Mouse (Mus musculus) kidney, adult 8-10 months (tissue): ENCODE results near the gene 4933405O20Rik.

Source experiments
- DNase-seq, 2 experiments: peaks; one replicate each; pipeline ENCODE4 v3.0.0; 2022

Gene 4933405O20Rik

GRCm38 (mm10) chr7:50598890-50599289, at the start of gene 4933405O20Rik:
Gene 4933405O20Rik, plus strand, starts transcription at chr7:50599190.
- DNase-seq: no peak

GRCm38 (mm10) chr7:50549572-50549971, 49.4 kb upstream of the 4933405O20Rik start:
- DNase-seq: no peak

DNA sequence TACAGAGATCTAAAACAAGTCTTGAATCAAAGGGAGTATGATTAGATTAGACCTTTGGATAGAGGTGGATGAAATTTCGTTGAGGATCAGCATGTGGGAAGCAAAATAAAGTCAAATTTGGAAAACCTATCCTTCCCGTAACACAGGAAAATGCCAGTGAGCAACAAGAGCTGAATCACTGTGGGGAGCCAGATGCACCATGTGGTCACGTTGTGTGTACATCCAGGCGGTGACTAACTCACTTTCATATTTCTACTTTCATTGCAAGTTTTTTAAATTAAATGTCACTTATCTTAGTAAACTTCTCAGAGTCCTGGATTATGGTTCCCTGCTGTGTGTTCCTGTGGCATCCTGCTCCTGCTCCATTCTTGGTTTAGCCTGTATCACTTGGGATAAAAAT, 47.6 kb upstream of the 4933405O20Rik start:
- no peak for DNase-seq

- DNase-seq: no peak
Observed at GRCm38 (mm10) chr7:50562708-50563107, 36.3 kb upstream of the 4933405O20Rik start.

- DNase-seq: no peak
Observed at GRCm38 (mm10) chr7:50573841-50574240, 25.1 kb upstream of the 4933405O20Rik start.

- no peak for DNase-seq
Observed at GRCm38 (mm10) chr7:50588642-50589424, 10.2 kb upstream of the 4933405O20Rik start.

DNA sequence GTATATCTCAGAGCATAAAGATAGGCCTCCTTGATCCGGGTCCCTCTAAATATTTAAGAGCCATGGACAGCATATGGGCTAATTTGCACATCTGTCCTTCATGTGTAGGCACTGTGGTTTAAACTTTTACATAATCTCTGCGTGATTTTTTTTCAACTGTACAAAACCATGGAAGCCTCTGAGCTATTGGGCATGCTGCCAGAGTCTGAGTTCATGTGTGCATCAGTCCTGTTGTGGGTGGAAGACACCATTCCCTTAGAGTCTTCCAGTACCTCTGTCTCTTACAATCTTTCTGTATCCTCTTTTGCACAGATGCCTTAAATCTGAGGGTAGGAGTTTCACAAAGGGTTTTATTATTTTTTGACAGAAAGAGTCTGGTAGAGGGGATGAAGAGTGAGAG, 15.1 kb downstream of the 4933405O20Rik start:
- DNase-seq: no peak

- DNase-seq: no peak
Observed at GRCm38 (mm10) chr7:50629186-50629585, 30.2 kb downstream of the 4933405O20Rik start.

DNA sequence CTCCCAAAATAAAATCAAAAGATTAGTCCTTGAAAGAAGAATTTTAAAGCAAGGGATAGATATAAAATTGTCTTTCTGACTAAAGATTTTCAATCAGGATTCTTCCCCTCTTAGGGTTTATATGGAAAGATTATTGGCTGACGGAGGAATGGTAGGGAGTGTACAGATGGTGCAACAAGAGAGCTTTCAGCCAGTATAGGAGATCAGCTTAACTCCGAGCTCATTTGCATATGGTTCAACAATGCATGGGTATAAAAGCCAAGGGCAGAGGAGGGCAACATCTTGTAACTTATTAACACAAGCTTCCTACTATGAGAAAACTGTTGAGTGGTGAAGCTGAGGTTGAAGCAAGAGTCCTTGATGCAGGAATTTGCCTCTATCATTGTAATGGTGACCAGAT, 34.2 kb downstream of the 4933405O20Rik start:
- DNase-seq: no peak
